Mouse (Mus musculus) lung, postnatal 0 days (tissue): ENCODE results near the gene 6430531B16Rik.

Experiments
- CTCF ChIP-seq: IDR thresholded peaks from 2 replicates; pipeline ENCODE4 v1.5.1; 2016; ENCODE audit warnings: antibody characterized with exemption, mild to moderate bottlenecking
- EP300 ChIP-seq: IDR thresholded peaks from 2 replicates; pipeline ENCODE4 v1.6.1; 2016; ENCODE audit warnings: antibody characterized with exemption, mild to moderate bottlenecking, control low read depth

DNA sequence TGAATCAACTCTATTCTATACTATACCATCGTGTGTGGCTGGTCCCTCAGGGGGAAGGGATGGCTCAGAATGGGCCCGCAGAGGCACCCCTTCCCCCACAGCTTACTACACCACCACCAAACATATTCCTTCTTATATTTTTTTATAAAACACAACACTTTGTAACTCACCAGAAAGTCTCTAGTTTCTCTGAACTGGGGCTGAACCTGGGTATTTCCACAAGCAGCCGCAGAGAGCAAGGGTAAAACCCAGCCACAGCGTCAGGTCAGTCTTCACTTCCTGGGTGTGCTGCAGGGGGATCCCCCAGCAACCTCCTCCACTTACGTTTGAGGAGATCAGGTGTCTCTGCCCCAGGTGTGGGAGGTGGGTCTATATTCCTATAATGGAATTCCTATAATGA is 10.1 kb downstream of the 6430531B16Rik start:
- TF ChIP-seq EP300 (no peak), CTCF (no peak)
